8 mouse cellular contexts compared by ENCODE assay signal in genomic region chr17:49029556-49030268, GRCm38 (mm10).
A peak's percentile ranks its signal among the peaks of the same experiment; 100 is the strongest.
DNase-seq lines count a peak whose midpoint lies in the region; ATAC-seq lines count a peak whose summit lies in the region.

No protein-coding gene starts in this region.

- H3K27ac ChIP-seq in forebrain, embryonic 11.5 days (ENCODE audit: low read depth, low read length) = no peak overlapping the region
- no peak overlapping the region for H3K27ac ChIP-seq in hindbrain, embryonic 11.5 days (ENCODE audit: low read depth, low read length)

- 40% methylated on average over 11 of the region's 11 CpGs for WGBS in forebrain, embryonic 11.5 days
- 39% methylated on average over 11 of the region's 11 CpGs for WGBS in hindbrain, embryonic 11.5 days

- 0 out of 2 replicates have a peak overlapping the region, but pooled peaks have one; percentile 5 for H3K4me2 ChIP-seq in forebrain, embryonic 11.5 days (ENCODE audit: low read depth, low read length, severe bottlenecking)
- no peak overlapping the region for H3K4me2 ChIP-seq in hindbrain, embryonic 11.5 days (replicated peaks; ENCODE audit: low read depth, low read length)

- H3K4me3 ChIP-seq in forebrain, embryonic 11.5 days (ENCODE audit: low read depth, low read length) = no peak overlapping the region
- H3K4me3 ChIP-seq in hindbrain, embryonic 11.5 days (ENCODE audit: low read depth, low read length) = no peak overlapping the region

- no peaks in the 10 kb centered on the region for H3K27me3 ChIP-seq in forebrain, embryonic 11.5 days (ENCODE audit: control insufficient read depth, insufficient read depth, low read length)
- H3K27me3 ChIP-seq in hindbrain, embryonic 11.5 days (ENCODE audit: control insufficient read depth, insufficient read depth, low read length) = no peaks in the 10 kb centered on the region

- peak; percentile 79 for ATAC-seq in forebrain, embryonic 11.5 days (replicated peaks; ENCODE audit: low FRiP score)
- ATAC-seq in hindbrain, embryonic 11.5 days (ENCODE audit: low FRiP score) = peak; percentile 45; the same call in 1 of the 2 replicates
- ATAC-seq in erythroblast, adult 5-6 weeks (replicated peaks; ENCODE audit: low FRiP score, poor library complexity, severe bottlenecking) = no peak

- peaks cover 6% of the 10 kb centered on the region; the same call in 1 of the 2 replicates for H3K4me1 ChIP-seq in forebrain, embryonic 11.5 days (replicated peaks; ENCODE audit: control insufficient read depth, insufficient read depth, low read length)
- no peaks in the 10 kb centered on the region for H3K4me1 ChIP-seq in hindbrain, embryonic 11.5 days (replicated peaks; ENCODE audit: control insufficient read depth, insufficient read depth, low read length)

- peak; percentile 7 for DNase-seq in urinary bladder, postnatal 25 days (ENCODE audit: low spot score)
- DNase-seq in urinary bladder, adult 2 months (ENCODE audit: low spot score) = no peak
- peak; percentile 71 for DNase-seq in forebrain, embryonic 11.5 days (ENCODE audit: low spot score)
- peak; percentile 25 for DNase-seq in hindbrain, embryonic 11.5 days (ENCODE audit: low spot score)
- DNase-seq in left cerebral cortex, adult 18-20 months (ENCODE audit: low spot score in 2 of 2) = peak; percentile 60 to 67
- DNase-seq in lung, postnatal 36 days = peak; percentile 34
- DNase-seq in right cerebral cortex, postnatal 4 days = peak; percentile 28

- no peaks in the 10 kb centered on the region for H3K9me3 ChIP-seq in forebrain, embryonic 11.5 days (ENCODE audit: control insufficient read depth, low read length)
- H3K9me3 ChIP-seq in hindbrain, embryonic 11.5 days (ENCODE audit: control insufficient read depth, low read length) = no peaks in the 10 kb centered on the region

- no peaks in the 10 kb centered on the region for H3K36me3 ChIP-seq in forebrain, embryonic 11.5 days (ENCODE audit: control insufficient read depth, insufficient read depth, low read length)
- H3K36me3 ChIP-seq in hindbrain, embryonic 11.5 days (ENCODE audit: control insufficient read depth, insufficient read depth, low read length) = no peaks in the 10 kb centered on the region

- H3K9ac ChIP-seq in forebrain, embryonic 11.5 days (ENCODE audit: low read length) = no peak overlapping the region; the same call in 1 of the 2 replicates
- H3K9ac ChIP-seq in hindbrain, embryonic 11.5 days (ENCODE audit: low read depth, low read length) = no peak overlapping the region
